Mouse (Mus musculus) myocyte (in vitro differentiated cells): ENCODE data around the gene Gm11541.

ENCODE experiments used
- E2F4 ChIP-seq: IDR thresholded peaks from one replicate; pipeline ENCODE4 v1.6.1; 2011; ENCODE audit warnings: mild to moderate bottlenecking, control low read depth, moderate library complexity; ENCODE audit not compliant: insufficient read depth
- TCF12 ChIP-seq: IDR thresholded peaks from one replicate; pipeline ENCODE4 v1.6.1; 2011; ENCODE audit warnings: mild to moderate bottlenecking, control low read depth; ENCODE audit not compliant: poor library complexity, insufficient read depth, severe bottlenecking

GRCm38 (mm10) chr11:94702216-94702610, 2.1 kb downstream of the Gm11541 start:
- TF ChIP-seq TCF12 (no peak), E2F4 (no peak)
